8 mouse cellular contexts compared by ENCODE assay signal in genomic region chr12:3887515-3888325, GRCm38 (mm10).
DNase-seq lines count a peak whose midpoint lies in the region; ATAC-seq and TF ChIP-seq lines count a peak whose summit lies in the region.

No protein-coding gene starts in this region.

- peak overlapping the region; percentile 34; the same call in 1 of the 2 replicates for H3K9ac ChIP-seq in heart, embryonic 12.5 days
- no peak overlapping the region; the same call in 1 of the 2 replicates for H3K9ac ChIP-seq in limb, embryonic 15.5 days

- no peak for TF ChIP-seq POLR2A in thymus, adult 2 months (IDR thresholded peaks at IDR 0.05; ENCODE audit: control insufficient read depth, extremely low read depth, insufficient read depth, low read length, poor library complexity)

- H3K4me2 ChIP-seq in heart, embryonic 12.5 days, result peak overlapping the region; percentile 59
- no peak overlapping the region for H3K4me2 ChIP-seq in limb, embryonic 15.5 days

- 5% methylated on average over 4 of the region's 4 CpGs for WGBS in heart, embryonic 12.5 days
- WGBS in limb, embryonic 15.5 days, result 39% methylated on average over 4 of the region's 4 CpGs
- 83% methylated on average over 4 of the region's 4 CpGs for WGBS in thymus, adult 2 months

- no peak for TF ChIP-seq CTCF in thymus, adult 2 months (IDR thresholded peaks at IDR 0.05; ENCODE audit: borderline replicate concordance, control insufficient read depth, extremely low read depth, insufficient read depth, low read length, poor library complexity)

- H3K27me3 ChIP-seq in heart, embryonic 12.5 days (replicated peaks), result no peaks in the 10 kb centered on the region
- H3K27me3 ChIP-seq in limb, embryonic 15.5 days, result no peaks in the 10 kb centered on the region
- H3K27me3 ChIP-seq in thymus, adult 2 months (ENCODE audit: control insufficient read depth, insufficient read depth, low read length), result no peaks in the 10 kb centered on the region

- H3K36me3 ChIP-seq in heart, embryonic 12.5 days, result peaks cover 12% of the 10 kb centered on the region
- H3K36me3 ChIP-seq in limb, embryonic 15.5 days, result peaks cover 37% of the 10 kb centered on the region
- no peaks in the 10 kb centered on the region for H3K36me3 ChIP-seq in thymus, adult 2 months (ENCODE audit: control insufficient read depth, insufficient read depth, low read length)

- peak overlapping the region; percentile 16 for H3K4me3 ChIP-seq in heart, embryonic 12.5 days
- no peak overlapping the region for H3K4me3 ChIP-seq in limb, embryonic 15.5 days
- no peak overlapping the region for H3K4me3 ChIP-seq in thymus, adult 2 months (ENCODE audit: control insufficient read depth, insufficient read depth, low read length)

- peak overlapping the region; percentile 97 for H3K27ac ChIP-seq in heart, embryonic 12.5 days (ENCODE audit: poor library complexity, severe bottlenecking)
- peak overlapping the region; percentile 72 for H3K27ac ChIP-seq in limb, embryonic 15.5 days
- no peak overlapping the region for H3K27ac ChIP-seq in thymus, adult 2 months (ENCODE audit: control insufficient read depth, insufficient read depth, low read length)

- H3K4me1 ChIP-seq in heart, embryonic 12.5 days (replicated peaks), result peaks cover 89% of the 10 kb centered on the region
- H3K4me1 ChIP-seq in limb, embryonic 15.5 days, result peaks cover 77% of the 10 kb centered on the region
- peaks cover 19% of the 10 kb centered on the region for H3K4me1 ChIP-seq in thymus, adult 2 months (replicated peaks; ENCODE audit: control insufficient read depth, insufficient read depth, low read length)

- DNase-seq in NIH3T3 (ENCODE audit: low read depth), result peak; percentile 72
- peak; percentile 66 to 73 for DNase-seq in cerebellum, postnatal 36 days
- peak; percentile 60 for DNase-seq in kidney, postnatal 10 days
- peak; percentile 88 for DNase-seq in retina, postnatal 1 day
- DNase-seq in thymus, adult 2 months, result no peak
- DNase-seq in urinary bladder, adult 18-20 months (ENCODE audit: low spot score in 2 of 2), result no peak

- H3K9me3 ChIP-seq in heart, embryonic 12.5 days (replicated peaks), result no peaks in the 10 kb centered on the region
- no peaks in the 10 kb centered on the region for H3K9me3 ChIP-seq in limb, embryonic 15.5 days

- peak; percentile 33 for ATAC-seq in heart, embryonic 12.5 days (ENCODE audit: insufficient number of reproducible peaks, low FRiP score)
- ATAC-seq in limb, embryonic 15.5 days (ENCODE audit: insufficient number of reproducible peaks, low FRiP score, low TSS enrichment, low read depth), result no peak

Comparison
In these comparisons a context has a peak if more than half of its experiments do, and no peak if none do; other contexts are left out.
1. DNase-seq: peak in NIH3T3 (single experiment), cerebellum, postnatal 36 days (2 of 2), kidney, postnatal 10 days (single experiment) and retina, postnatal 1 day (single experiment); none in thymus, adult 2 months (single experiment) and urinary bladder, adult 18-20 months (0 of 2).